Mouse (Mus musculus): ENCODE measurements around the gene Gm20388. TPM values are rescaled to one million over a fixed set of nuclear protein-coding genes. Genes with fewer than 3 reads are reported as not detected.

Gene Gm20388
- polyA plus RNA-seq, 1 experiment from 2014 or later = 8.3 TPM

DNA sequence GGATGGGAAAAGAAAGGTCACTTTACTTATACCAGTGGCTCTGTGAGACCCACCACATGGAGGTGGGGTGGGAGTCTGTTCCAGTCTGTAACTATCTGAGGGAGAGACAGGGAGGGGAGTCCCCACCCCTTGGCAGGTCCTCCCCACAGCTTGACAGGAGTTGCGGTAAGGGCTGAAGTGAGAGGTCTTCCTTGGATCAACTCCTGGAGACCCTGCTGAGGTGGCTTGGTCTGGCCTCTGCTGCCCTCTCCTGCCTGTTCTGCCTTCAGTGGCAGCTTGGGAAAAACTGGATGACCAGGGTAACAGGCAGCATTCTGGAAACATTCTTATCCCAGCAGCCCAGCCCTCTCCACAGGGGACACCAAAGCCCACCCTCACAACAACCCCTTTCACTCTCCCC lies 1180.1 kb downstream of the Gm20388 start:
- Histone ChIP-seq H3K4me3 (ENCODE audit: low read depth, low read length) (peak overlapping the region; percentile 80), H3K27ac (ENCODE audit: low read depth) (peak overlapping the region; percentile 98; the same call in 1 of the 2 replicates), H3K4me1 (replicated peaks; ENCODE audit: control insufficient read depth, insufficient read depth, low read length) (peaks cover 13% of the 10 kb centered on the region), H3K36me3 (ENCODE audit: control insufficient read depth, insufficient read depth, low read length) (peaks cover 31% of the 10 kb centered on the region), H3K9me3 (ENCODE audit: control insufficient read depth, low read length) (no peaks in the 10 kb centered on the region), H3K27me3 (replicated peaks; ENCODE audit: control insufficient read depth, insufficient read depth, low read length) (peaks cover 42% of the 10 kb centered on the region), H3K9ac (ENCODE audit: low read length) (peak overlapping the region; percentile 97), H3K4me2 (ENCODE audit: low read length) (peak overlapping the region; percentile 79)
- ATAC-seq (replicated peaks; ENCODE audit: low FRiP score, low TSS enrichment, low read depth) (no peak), DNase-seq (ENCODE audit: low spot score) (peak; percentile 66)
- WGBS = 0% methylated on average over 1 of the region's 1 CpGs

DNA sequence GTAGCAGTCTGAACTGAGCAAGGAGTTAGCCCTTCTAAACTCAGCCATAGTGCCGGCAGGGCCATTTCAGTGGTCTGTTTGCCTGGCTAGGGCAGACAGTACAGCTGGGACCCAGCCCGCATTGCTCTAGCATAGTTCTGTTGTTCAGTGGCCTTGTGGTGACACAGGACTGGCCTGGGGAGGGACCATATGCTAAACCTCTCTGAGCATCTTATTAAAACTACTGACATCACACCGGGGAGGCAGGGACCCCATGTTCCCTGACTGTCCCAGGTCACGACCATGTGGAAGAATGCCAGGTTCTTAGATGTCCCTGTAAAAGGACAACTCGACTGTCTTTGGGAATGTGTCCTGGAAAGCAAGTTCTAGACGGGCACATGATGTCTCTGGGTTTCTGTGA lies 1181.5 kb downstream of the Gm20388 start:
- ATAC-seq (replicated peaks; ENCODE audit: low FRiP score, low TSS enrichment, low read depth) = peak; percentile 17; the same call in 1 of the 2 replicates
- Histone ChIP-seq H3K4me1 (replicated peaks; ENCODE audit: control insufficient read depth, insufficient read depth, low read length) (peaks cover 13% of the 10 kb centered on the region), H3K9me3 (ENCODE audit: control insufficient read depth, low read length) (no peaks in the 10 kb centered on the region), H3K9ac (ENCODE audit: low read length) (no peak overlapping the region), H3K4me2 (ENCODE audit: low read length) (peak overlapping the region; percentile 33), H3K4me3 (ENCODE audit: low read depth, low read length) (no peak overlapping the region), H3K36me3 (ENCODE audit: control insufficient read depth, insufficient read depth, low read length) (peaks cover 22% of the 10 kb centered on the region), H3K27ac (ENCODE audit: low read depth) (peak overlapping the region; percentile 1; the same call in 1 of the 2 replicates), H3K27me3 (replicated peaks; ENCODE audit: control insufficient read depth, insufficient read depth, low read length) (peaks cover 29% of the 10 kb centered on the region)
- DNase-seq (ENCODE audit: low spot score) = peak; percentile 78
- 23% methylated on average over 6 of the region's 6 CpGs for WGBS

DNA sequence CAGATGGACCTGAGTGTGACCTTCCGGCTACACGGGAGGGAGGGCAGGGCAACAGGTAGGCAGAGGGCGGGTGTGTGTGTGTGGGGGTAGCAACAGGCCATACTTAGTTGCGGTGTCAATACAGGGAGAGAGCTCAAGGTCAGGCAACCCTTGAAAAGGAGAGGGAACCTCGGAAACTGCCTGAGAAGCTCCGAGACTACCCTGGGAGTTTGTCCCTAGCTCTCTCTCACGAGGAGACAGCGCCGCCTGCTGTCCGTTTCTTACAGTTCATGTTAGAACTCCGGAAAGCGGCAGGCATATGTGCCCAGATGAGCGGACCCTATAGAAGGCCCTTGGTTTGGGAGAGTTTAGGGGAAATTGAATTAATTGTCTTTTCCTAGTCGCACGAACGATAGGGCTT lies 1182.0 kb downstream of the Gm20388 start:
- peak overlapping the region; percentile 33 for H3K4me2 ChIP-seq (ENCODE audit: low read length)
- no peak overlapping the region for H3K27ac ChIP-seq (ENCODE audit: low read depth)
- peaks cover 28% of the 10 kb centered on the region for H3K27me3 ChIP-seq (replicated peaks; ENCODE audit: control insufficient read depth, insufficient read depth, low read length)
- DNase-seq (ENCODE audit: low spot score) (peak; percentile 99), ATAC-seq (replicated peaks; ENCODE audit: low FRiP score, low TSS enrichment, low read depth) (peak; percentile 38)
- WGBS = 1% methylated on average over 16 of the region's 16 CpGs
- H3K9me3 ChIP-seq (ENCODE audit: control insufficient read depth, low read length) = no peaks in the 10 kb centered on the region
- H3K9ac ChIP-seq (ENCODE audit: low read length) = no peak overlapping the region
- H3K4me3 ChIP-seq (ENCODE audit: low read depth, low read length) = no peak overlapping the region
- peaks cover 22% of the 10 kb centered on the region for H3K36me3 ChIP-seq (ENCODE audit: control insufficient read depth, insufficient read depth, low read length)
- H3K4me1 ChIP-seq (replicated peaks; ENCODE audit: control insufficient read depth, insufficient read depth, low read length) = peaks cover 13% of the 10 kb centered on the region

DNA sequence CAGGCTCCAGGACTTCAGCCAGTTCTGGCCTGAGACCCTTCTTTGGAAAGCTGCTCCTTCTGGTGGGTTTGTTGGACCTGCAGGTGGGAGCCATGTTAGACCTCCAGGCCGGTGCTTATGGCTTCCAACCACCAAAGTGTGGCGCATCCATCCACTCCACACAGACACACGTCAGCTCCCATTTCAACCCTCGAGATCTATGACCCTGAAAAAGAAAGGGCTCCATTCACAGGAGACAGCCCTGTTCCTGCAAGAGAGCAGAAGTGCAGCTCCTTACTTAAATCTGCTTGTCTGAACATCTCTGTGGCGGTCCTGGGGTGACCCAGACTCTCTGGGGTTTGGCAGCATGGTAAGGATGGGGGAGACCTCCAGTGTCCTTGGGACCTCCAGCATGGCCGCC lies 1182.9 kb downstream of the Gm20388 start:
- Histone ChIP-seq H3K9ac (ENCODE audit: low read length) (no peak overlapping the region), H3K4me1 (replicated peaks; ENCODE audit: control insufficient read depth, insufficient read depth, low read length) (peaks cover 13% of the 10 kb centered on the region), H3K4me3 (ENCODE audit: low read depth, low read length) (no peak overlapping the region), H3K4me2 (ENCODE audit: low read length) (no peak overlapping the region), H3K9me3 (ENCODE audit: control insufficient read depth, low read length) (no peaks in the 10 kb centered on the region), H3K36me3 (ENCODE audit: control insufficient read depth, insufficient read depth, low read length) (peaks cover 29% of the 10 kb centered on the region), H3K27me3 (replicated peaks; ENCODE audit: control insufficient read depth, insufficient read depth, low read length) (peaks cover 26% of the 10 kb centered on the region), H3K27ac (ENCODE audit: low read depth) (no peak overlapping the region)
- peak; percentile 55 for DNase-seq (ENCODE audit: low spot score)
- WGBS = 64% methylated on average over 6 of the region's 6 CpGs
- ATAC-seq (replicated peaks; ENCODE audit: low FRiP score, low TSS enrichment, low read depth) = no peak

DNA sequence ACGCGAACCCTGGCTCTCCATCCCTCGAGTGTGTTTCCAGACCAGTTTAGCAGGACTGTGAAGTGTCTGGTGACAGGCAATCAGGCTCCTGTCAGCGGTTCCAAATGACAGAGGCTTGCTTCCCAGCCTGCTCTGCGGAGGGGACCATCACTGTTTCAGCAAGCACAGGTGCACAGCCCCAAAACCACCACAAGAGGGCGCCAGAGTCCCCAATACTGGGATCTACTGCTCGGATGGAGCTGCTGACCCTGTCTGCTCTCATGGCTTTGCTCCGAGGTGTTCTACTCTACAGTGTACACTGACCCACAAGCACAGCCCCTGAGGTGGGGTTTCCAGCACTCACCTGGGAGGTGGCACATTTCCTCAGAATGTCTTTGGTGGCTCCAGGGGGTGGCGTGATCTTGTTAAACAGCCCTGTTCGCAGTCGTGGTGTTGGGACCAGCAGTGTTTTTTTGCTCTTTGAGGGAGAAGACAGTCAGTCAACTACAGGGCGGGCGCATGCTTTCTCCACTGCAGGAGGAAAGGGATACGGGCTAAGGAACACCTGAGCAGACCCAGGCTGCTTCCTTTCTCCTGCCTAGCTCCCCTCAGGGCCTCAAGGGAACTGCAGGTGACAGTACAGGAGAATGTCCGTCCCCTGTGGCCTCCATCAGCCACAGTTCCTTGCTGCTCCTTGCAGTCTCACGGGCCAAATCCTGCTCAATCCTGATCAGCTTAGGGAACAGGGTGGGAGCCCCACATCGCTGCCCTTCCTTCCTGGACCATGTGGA lies 1193.6 kb downstream of the Gm20388 start:
- H3K27me3 ChIP-seq (replicated peaks; ENCODE audit: control insufficient read depth, insufficient read depth, low read length) = no peaks in the 10 kb centered on the region
- no peaks in the 10 kb centered on the region for H3K9me3 ChIP-seq (ENCODE audit: control insufficient read depth, low read length)
- H3K4me1 ChIP-seq (replicated peaks; ENCODE audit: control insufficient read depth, insufficient read depth, low read length) = peaks cover 9% of the 10 kb centered on the region
- peaks cover 61% of the 10 kb centered on the region for H3K36me3 ChIP-seq (ENCODE audit: control insufficient read depth, insufficient read depth, low read length)
- no peak overlapping the region for H3K4me3 ChIP-seq (ENCODE audit: low read depth, low read length)
- DNase-seq (ENCODE audit: low spot score) (peak; percentile 93), ATAC-seq (replicated peaks; ENCODE audit: low FRiP score, low TSS enrichment, low read depth) (no peak)
- no peak overlapping the region for H3K9ac ChIP-seq (ENCODE audit: low read length)
- no peak overlapping the region for H3K27ac ChIP-seq (ENCODE audit: low read depth)
- WGBS = 49% methylated on average over 17 of the region's 17 CpGs
- no peak overlapping the region for H3K4me2 ChIP-seq (ENCODE audit: low read length)

DNA sequence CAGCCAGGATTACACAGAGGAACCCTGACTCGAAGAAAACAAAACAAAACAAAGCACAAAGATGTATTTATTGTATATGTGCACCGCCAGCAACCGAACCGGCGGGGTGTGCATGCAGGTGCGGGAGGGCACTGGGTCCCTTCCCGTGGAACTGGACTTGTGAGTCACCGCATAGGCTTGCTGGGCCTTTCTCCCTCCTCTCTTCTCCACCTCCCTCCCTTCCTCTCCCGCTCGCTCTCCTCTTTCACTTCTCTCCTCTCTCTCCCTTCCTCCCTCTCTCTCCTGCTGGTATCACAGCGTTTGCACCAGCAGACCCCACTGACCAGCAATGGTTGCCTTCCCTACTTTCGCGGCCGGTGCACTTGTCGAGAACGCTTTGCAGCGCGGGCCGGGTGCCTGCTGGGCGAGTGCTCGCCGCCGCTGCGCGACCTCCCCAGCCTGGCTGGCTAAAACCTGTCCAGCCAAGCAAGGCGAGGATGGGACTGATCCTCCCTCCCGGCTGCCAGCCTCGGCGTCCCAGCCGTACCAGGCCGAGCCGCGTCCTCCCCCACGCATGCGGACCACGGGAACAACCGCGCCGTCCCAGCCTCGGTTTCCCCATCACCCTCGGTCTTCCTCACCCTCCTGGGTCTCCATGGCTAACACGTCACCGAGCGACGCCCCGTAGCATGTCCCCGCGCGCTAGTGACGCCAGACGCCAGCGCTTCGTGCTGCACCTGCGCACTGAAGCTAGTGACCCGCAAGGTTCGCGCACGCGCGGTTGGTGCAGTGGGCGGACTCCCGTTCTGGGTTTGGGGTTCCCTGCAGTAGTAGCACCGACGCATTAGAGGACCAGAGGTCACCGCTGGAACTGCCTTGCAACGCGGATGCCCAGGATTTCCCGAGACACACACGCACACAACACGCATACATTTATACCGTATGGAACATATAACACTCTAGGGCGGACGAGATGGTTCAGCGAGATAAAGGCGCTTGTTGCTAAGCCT lies 1197.3 kb downstream of the Gm20388 start, which contains the start of gene Mthfsd:
Gene Mthfsd (minus strand): TSS at position 725 of the 989 bp plus-strand sequence.
- Histone ChIP-seq H3K9ac (ENCODE audit: low read length) (peak within 1 kb of the TSS; percentile 81), H3K4me3 (ENCODE audit: low read depth, low read length) (peak within 1 kb of the TSS; percentile 75), H3K4me2 (ENCODE audit: low read length) (peak within 1 kb of the TSS; percentile 85), H3K27me3 (replicated peaks; ENCODE audit: control insufficient read depth, insufficient read depth, low read length) (no peaks in the 10 kb centered on the region), H3K9me3 (ENCODE audit: control insufficient read depth, low read length) (no peaks in the 10 kb centered on the region), H3K36me3 (ENCODE audit: control insufficient read depth, insufficient read depth, low read length) (peaks cover 24% of the 10 kb centered on the region), H3K27ac (ENCODE audit: low read depth) (peak within 1 kb of the TSS; percentile 77), H3K4me1 (replicated peaks; ENCODE audit: control insufficient read depth, insufficient read depth, low read length) (peaks cover 9% of the 10 kb centered on the region)
- DNase-seq (ENCODE audit: low spot score) (peak; percentile 98), ATAC-seq (replicated peaks; ENCODE audit: low FRiP score, low TSS enrichment, low read depth) (peak; percentile 91)
- whole genome bisulfite sequencing = 1% methylated on average over 74 of the region's 75 CpGs

DNA sequence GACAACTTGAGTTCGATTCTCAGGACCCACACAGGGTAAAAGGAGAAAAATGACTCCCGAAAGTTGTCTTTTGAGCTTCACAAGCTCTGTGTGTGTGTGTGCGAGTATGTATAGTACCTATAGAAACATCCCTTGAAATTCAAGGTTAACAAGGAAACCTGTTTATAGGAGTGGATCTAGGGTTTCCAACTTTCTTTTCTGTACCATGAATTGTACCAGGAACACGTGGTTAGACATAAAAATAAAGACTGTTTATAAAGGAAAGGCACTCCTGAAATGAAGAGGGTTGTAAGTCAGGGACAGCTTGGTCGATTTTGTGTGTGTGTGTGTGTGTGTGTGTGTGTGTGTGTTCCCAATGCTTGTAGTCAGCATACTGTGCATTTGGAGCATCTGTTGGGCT lies 1198.0 kb downstream of the Gm20388 start:
- Histone ChIP-seq H3K27me3 (replicated peaks; ENCODE audit: control insufficient read depth, insufficient read depth, low read length) (peaks cover 3% of the 10 kb centered on the region), H3K36me3 (ENCODE audit: control insufficient read depth, insufficient read depth, low read length) (peaks cover 17% of the 10 kb centered on the region), H3K9me3 (ENCODE audit: control insufficient read depth, low read length) (no peaks in the 10 kb centered on the region), H3K27ac (ENCODE audit: low read depth) (no peak overlapping the region), H3K4me2 (ENCODE audit: low read length) (peak overlapping the region; percentile 85), H3K4me3 (ENCODE audit: low read depth, low read length) (peak overlapping the region; percentile 75), H3K4me1 (replicated peaks; ENCODE audit: control insufficient read depth, insufficient read depth, low read length) (peaks cover 9% of the 10 kb centered on the region), H3K9ac (ENCODE audit: low read length) (peak overlapping the region; percentile 45)
- no peak for DNase-seq (ENCODE audit: low spot score)
- 12% methylated on average over 5 of the region's 5 CpGs for WGBS
- no peak for ATAC-seq (replicated peaks; ENCODE audit: low FRiP score, low TSS enrichment, low read depth)

DNA sequence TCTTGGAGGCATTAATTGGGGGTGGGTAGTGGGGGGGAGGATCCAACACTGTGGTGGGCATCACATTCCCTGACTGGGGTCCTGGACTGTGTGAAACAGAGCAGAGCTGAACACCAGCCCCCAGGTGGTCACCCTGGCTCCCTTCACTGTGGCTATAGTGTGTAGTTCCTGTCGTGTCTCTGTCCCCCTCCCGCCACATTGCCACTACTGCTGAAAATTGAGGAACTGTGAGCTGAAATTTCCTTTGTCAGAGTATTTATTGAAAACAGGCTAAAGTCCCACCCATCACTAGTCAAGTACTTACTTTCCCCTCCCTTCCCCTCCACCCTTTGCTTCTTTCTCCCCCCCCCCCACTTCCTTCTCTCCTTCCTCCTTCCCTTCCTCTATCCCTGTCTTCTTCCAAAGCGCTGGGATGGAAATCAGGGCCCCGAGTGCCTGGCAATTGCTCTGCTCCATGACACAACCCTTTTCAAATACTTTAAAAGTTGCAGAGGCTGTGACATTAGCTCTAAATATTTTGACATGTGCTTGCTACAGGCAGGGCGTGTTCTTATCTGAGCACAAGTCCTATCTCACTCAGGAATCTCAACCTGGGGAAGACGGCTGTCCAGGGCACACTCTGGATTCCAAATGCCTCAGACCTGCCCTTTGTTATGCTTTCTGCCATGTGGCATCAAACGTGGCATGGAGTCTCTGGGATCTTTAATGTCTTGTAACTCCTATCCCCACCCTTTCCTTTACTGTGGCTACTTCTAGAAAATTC lies 1200.7 kb downstream of the Gm20388 start:
- Histone ChIP-seq H3K9me3 (ENCODE audit: control insufficient read depth, low read length) (no peaks in the 10 kb centered on the region), H3K4me3 (ENCODE audit: low read depth, low read length) (no peak overlapping the region), H3K27ac (ENCODE audit: low read depth) (no peak overlapping the region), H3K4me2 (ENCODE audit: low read length) (no peak overlapping the region), H3K4me1 (replicated peaks; ENCODE audit: control insufficient read depth, insufficient read depth, low read length) (peaks cover 10% of the 10 kb centered on the region), H3K36me3 (ENCODE audit: control insufficient read depth, insufficient read depth, low read length) (no peaks in the 10 kb centered on the region), H3K27me3 (replicated peaks; ENCODE audit: control insufficient read depth, insufficient read depth, low read length) (peaks cover 28% of the 10 kb centered on the region), H3K9ac (ENCODE audit: low read length) (no peak overlapping the region)
- ATAC-seq (replicated peaks; ENCODE audit: low FRiP score, low TSS enrichment, low read depth) = no peak
- no peak for DNase-seq (ENCODE audit: low spot score)
- WGBS = 29% methylated on average over 7 of the region's 7 CpGs
